Mouse (Mus musculus) heart, embryonic 16.5 days (tissue): ENCODE data around the gene Fras1. TPM values are rescaled to one million over a fixed set of nuclear protein-coding genes. Genes with fewer than 3 reads are reported as not detected.
A peak's percentile ranks its signal among the peaks of the same experiment; 100 is the strongest.

ENCODE experiments used
- ATAC-seq: fragments of 200-750 bp; cut with Nextera tagmentation; replicated peaks from 2 replicates; pipeline ENCODE4 v1.8.0; 2017; ENCODE audit warnings: moderate number of reproducible peaks; ENCODE audit not compliant: insufficient read depth, low FRiP score; ENCODE audit errors: extremely low read depth
- H3K27ac ChIP-seq: fragments of 300-500 bp; sonication (generic); 2 replicates; pipeline ENCODE4 v1.5.1; 2014; ENCODE audit warnings: mild to moderate bottlenecking, low read length, control low read depth, moderate library complexity
- H3K27me3 ChIP-seq: fragments of 300-500 bp; sonication (generic); 2 replicates; pipeline ENCODE4 v1.6.1; 2014; ENCODE audit warnings: low read length, mixed read lengths; ENCODE audit not compliant: control insufficient read depth, insufficient read depth
- H3K36me3 ChIP-seq: fragments of 300-500 bp; sonication (generic); 2 replicates; pipeline ENCODE4 v1.6.1; 2014; ENCODE audit not compliant: control insufficient read depth, insufficient read depth
- H3K4me1 ChIP-seq: fragments of 300-500 bp; sonication (generic); 2 replicates; pipeline ENCODE4 v1.6.1; 2014; ENCODE audit warnings: low read length, mixed read lengths; ENCODE audit not compliant: control insufficient read depth, insufficient read depth
- H3K4me2 ChIP-seq: fragments of 300-500 bp; sonication (generic); 2 replicates; pipeline ENCODE4 v1.6.1; 2014; ENCODE audit warnings: low read depth, mild to moderate bottlenecking, control low read depth, low read length
- H3K4me3 ChIP-seq: fragments of 300-500 bp; sonication (generic); 2 replicates; pipeline ENCODE4 v1.5.1; 2014; ENCODE audit warnings: mild to moderate bottlenecking, control low read depth, low read length
- H3K9ac ChIP-seq: fragments of 300-500 bp; sonication (generic); 2 replicates; pipeline ENCODE4 v1.6.1; 2014; ENCODE audit warnings: low read length, control low read depth
- H3K9me3 ChIP-seq: fragments of 300-500 bp; sonication (generic); replicated peaks from 2 replicates; pipeline ENCODE4 v1.6.1; 2016; ENCODE audit warnings: low read length; ENCODE audit not compliant: control insufficient read depth
- WGBS: fragments of 180-500 bp; shearing (Covaris S2); extraction: QIAGEN DNeasy Blood & Tissue Kit; methylation state at CpG from one replicate; pipeline ENCODE4 v1.1.7; 2014; 5-methylcytosine and 5-hydroxymethylcytosine counted together
- polyA plus RNA-seq: library from polyadenylated mRNA; unstranded; fragments of >200 nt; fragmentation: Nextera tagmentation; extraction: Ambion mirVana; gene quantifications from 2 replicates; pipeline ENCODE4 v1.2.1, GENCODE M21; 2015

Gene Fras1
- polyA plus RNA-seq, 1 experiment from 2014 or later: 12.0 TPM

GRCm38 (mm10) chr5:96622604-96623352, 249.0 kb downstream of the Fras1 start:
- 18% methylated on average over 5 of the region's 5 CpGs for WGBS
- no peak overlapping the region for H3K4me3 ChIP-seq
- no peaks in the 10 kb centered on the region for H3K9me3 ChIP-seq
- peak; percentile 64 for ATAC-seq
- no peaks in the 10 kb centered on the region for H3K27me3 ChIP-seq
- peaks cover 28% of the 10 kb centered on the region for H3K4me1 ChIP-seq
- H3K27ac ChIP-seq: peak overlapping the region; percentile 72
- peaks cover 2% of the 10 kb centered on the region; the same call in 1 of the 2 replicates for H3K36me3 ChIP-seq
- peak overlapping the region; percentile 46 for H3K4me2 ChIP-seq
- no peak overlapping the region for H3K9ac ChIP-seq

DNA sequence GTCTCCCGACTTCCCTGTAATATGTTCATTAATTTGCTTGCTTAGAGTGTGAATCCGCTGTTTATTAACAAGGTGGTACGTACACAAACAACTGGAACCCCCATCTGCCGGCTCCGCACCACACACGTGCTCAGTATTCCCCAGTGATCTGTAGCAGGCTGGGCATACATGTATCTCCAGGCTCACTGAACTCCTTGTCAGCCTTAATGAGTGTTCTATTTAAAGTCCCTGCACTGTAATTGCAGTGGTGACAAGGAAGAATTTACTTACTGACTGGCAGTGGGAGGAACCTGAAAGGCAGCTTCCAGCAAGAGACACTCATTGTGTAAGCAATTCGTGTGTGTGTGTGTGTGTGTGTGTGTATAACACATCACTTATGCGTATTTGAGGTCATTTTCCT, 256.1 kb downstream of the Fras1 start:
- H3K27ac ChIP-seq: peak overlapping the region; percentile 92
- no peaks in the 10 kb centered on the region; the same call in 1 of the 2 replicates for H3K36me3 ChIP-seq
- H3K4me1 ChIP-seq: peaks cover 7% of the 10 kb centered on the region
- ATAC-seq: peak; percentile 93
- WGBS: 37% methylated on average over 8 of the region's 8 CpGs
- peak overlapping the region; percentile 51 for H3K9ac ChIP-seq
- no peaks in the 10 kb centered on the region for H3K9me3 ChIP-seq
- peak overlapping the region; percentile 29 for H3K4me3 ChIP-seq
- peak overlapping the region; percentile 58 for H3K4me2 ChIP-seq
- no peaks in the 10 kb centered on the region for H3K27me3 ChIP-seq

DNA sequence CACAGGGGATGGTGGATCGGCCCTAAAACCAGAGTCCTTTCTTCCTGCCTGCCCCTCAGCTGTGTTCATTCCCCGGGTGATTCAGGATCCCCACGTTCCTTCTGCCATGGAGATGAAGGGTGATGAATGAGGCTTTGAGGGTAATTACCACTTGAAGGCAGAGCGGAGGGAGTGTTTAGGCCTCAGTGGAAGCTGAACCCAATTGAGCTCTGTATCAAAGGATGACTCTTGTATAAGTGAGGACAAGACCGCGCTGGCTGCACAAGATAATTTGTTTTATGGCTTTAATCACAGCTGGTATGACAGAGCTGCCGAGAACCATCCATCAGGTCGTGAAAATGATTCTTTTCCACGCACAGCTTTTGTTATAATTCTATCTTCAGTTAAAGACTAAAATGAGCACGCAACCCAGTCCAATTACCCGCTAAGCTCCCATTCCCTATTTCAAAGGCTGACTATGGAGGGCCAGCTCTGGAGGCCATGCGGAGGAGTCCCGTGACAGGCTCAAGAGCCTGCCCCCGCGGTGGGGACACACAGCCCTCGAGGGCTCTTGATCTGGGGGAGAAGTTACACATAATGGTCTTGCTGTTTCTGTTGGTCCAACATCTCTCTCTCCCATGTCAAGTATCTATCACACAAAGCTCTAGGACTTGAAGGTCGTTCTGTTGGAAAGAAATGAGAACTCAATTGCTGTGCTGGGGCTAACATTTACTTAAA, 261.5 kb downstream of the Fras1 start:
- 83% methylated on average over 17 of the region's 17 CpGs for WGBS
- Histone ChIP-seq H3K27me3 (no peaks in the 10 kb centered on the region), H3K4me3 (no peak overlapping the region), H3K4me2 (no peak overlapping the region), H3K4me1 (peaks cover 3% of the 10 kb centered on the region; the same call in 1 of the 2 replicates), H3K9ac (no peak overlapping the region), H3K36me3 (peaks cover 2% of the 10 kb centered on the region; the same call in 1 of the 2 replicates), H3K27ac (no peak overlapping the region), H3K9me3 (no peaks in the 10 kb centered on the region)
- no peak for ATAC-seq

DNA sequence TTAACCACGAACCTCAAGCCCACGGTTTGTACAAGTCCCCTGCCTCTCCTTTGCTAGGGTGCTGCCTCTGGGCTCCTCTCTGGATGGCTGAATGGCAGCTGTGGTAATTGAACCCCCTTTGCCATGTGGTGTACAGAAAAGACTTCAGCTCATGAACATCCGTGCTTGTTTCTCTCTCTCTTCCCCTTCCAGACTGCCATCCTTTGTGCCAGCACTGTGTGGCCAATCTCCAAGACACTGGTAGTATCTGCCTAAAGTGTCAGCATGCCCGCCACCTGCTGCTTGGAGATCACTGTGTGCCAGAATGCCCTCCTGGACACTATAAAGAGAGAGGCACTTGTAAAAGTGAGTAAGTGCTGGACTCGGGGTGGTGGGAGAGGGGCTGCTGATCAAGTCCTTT, 262.1 kb downstream of the Fras1 start:
- H3K9ac ChIP-seq: no peak overlapping the region
- H3K36me3 ChIP-seq: peaks cover 2% of the 10 kb centered on the region; the same call in 1 of the 2 replicates
- no peaks in the 10 kb centered on the region for H3K4me1 ChIP-seq
- 75% methylated on average over 5 of the region's 5 CpGs for WGBS
- H3K27ac ChIP-seq: no peak overlapping the region
- no peaks in the 10 kb centered on the region for H3K9me3 ChIP-seq
- no peaks in the 10 kb centered on the region for H3K27me3 ChIP-seq
- no peak overlapping the region for H3K4me3 ChIP-seq
- no peak overlapping the region for H3K4me2 ChIP-seq
- no peak for ATAC-seq

DNA sequence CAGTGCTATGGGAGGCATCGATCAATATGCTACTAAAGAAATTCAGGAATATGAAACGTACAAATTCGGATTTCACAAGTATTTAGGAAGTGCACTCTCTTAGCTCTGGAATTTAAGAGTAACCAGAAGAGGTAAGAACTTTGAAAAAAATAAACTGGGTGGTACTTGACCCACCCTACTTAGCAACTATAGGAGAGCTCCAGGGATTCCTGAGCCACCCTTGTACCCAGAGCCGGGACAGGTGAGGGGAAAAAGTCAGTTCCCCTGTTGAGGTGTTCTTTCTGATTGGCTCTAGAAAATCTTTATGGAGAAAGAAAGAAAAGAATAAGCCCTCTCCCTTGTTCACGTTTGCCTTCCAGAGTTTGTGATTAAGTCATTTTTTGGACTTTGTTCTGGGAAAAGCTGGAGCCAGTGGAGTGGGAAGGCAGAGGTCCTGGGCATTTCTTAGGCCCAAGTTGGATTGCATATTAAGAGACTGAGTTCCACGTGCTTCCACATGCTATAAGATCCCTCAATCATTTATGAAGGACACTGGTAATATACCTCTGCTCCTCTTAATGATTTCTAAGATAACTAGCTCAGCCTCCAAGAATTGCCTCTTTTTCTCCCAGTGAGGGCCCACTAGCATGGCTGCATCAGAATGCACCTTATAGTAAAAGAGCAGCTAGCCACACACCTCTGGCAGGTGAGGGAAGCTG, 265.6 kb downstream of the Fras1 start:
- Histone ChIP-seq H3K36me3 (peaks cover 2% of the 10 kb centered on the region; the same call in 1 of the 2 replicates), H3K27ac (no peak overlapping the region), H3K27me3 (no peaks in the 10 kb centered on the region), H3K4me1 (no peaks in the 10 kb centered on the region), H3K9ac (no peak overlapping the region), H3K9me3 (no peaks in the 10 kb centered on the region), H3K4me3 (no peak overlapping the region), H3K4me2 (no peak overlapping the region)
- 87% methylated on average over 6 of the region's 6 CpGs for WGBS
- ATAC-seq: no peak

DNA sequence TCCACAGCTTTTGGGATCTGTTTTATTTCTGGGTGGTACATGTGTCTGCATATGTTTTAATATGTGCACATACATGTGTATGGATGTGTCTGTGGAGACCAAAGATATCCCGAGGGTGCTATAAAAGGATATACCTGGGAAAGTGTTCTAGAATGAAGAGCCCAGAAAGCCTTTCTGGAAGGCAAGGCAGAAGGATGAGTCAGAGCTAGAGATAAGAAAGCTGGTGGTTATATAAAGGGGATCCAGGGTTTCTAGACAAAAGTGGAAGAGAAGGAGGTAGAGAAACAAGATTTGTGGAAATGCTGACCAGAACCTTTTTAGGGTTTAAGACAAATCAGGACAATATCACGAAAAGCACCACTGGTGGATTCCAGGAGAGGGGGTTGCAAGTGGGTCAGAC, 267.5 kb downstream of the Fras1 start:
- H3K36me3 ChIP-seq: peaks cover 2% of the 10 kb centered on the region; the same call in 1 of the 2 replicates
- no peak overlapping the region for H3K4me2 ChIP-seq
- no peak overlapping the region for H3K27ac ChIP-seq
- no peaks in the 10 kb centered on the region for H3K9me3 ChIP-seq
- H3K4me1 ChIP-seq: no peaks in the 10 kb centered on the region
- H3K4me3 ChIP-seq: no peak overlapping the region
- no peaks in the 10 kb centered on the region for H3K27me3 ChIP-seq
- no peak for ATAC-seq
- no peak overlapping the region for H3K9ac ChIP-seq
- WGBS: 67% methylated on average over 2 of the region's 2 CpGs

DNA sequence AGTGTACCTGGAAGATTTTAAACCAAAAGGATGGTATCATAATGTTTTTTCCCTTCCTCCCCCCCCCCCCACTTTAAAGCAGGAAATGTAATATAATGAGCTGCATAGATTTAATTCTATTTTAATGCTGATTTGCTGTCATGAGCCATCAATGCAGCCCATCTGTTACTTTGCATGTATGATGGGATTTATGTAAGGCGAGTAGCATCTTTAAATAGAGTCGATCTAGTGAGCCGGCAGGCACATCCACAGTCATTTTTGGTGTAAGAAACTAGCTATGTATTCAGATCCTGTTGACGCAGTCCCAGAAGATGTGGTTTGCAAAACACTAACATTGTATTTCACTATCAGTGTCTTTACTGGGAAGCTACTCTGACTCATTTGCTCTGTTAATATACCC, 301.9 kb downstream of the Fras1 start:
- 81% methylated on average over 4 of the region's 4 CpGs for WGBS
- Histone ChIP-seq H3K4me3 (no peak overlapping the region), H3K36me3 (no peaks in the 10 kb centered on the region), H3K9ac (no peak overlapping the region), H3K4me2 (no peak overlapping the region), H3K9me3 (no peaks in the 10 kb centered on the region), H3K4me1 (no peaks in the 10 kb centered on the region), H3K27ac (no peak overlapping the region), H3K27me3 (no peaks in the 10 kb centered on the region)
- ATAC-seq: no peak

DNA sequence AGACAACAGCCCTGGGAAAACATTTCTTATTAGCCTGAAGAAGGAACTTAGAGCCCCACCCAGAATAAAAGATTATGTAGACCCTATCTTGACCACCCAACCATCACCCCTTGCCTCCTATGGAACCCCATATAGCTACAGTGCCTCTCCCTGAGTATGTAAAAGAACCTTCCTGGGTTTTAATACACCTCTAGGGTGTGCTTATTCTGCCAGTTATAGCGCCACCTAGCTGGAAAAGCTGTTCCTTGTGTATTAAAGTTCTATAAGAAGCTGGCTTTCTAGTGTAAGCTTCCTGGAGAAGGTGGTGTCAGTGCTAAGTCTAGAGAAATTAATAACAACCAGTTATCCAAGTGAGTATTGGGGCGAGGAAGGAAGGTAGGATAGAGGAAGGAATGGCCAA, 303.7 kb downstream of the Fras1 start:
- Histone ChIP-seq H3K27ac (no peak overlapping the region), H3K4me3 (no peak overlapping the region), H3K9me3 (no peaks in the 10 kb centered on the region), H3K4me2 (no peak overlapping the region), H3K36me3 (no peaks in the 10 kb centered on the region), H3K27me3 (no peaks in the 10 kb centered on the region), H3K9ac (no peak overlapping the region), H3K4me1 (no peaks in the 10 kb centered on the region)
- no peak for ATAC-seq
- WGBS: 22% methylated on average over 2 of the region's 2 CpGs

DNA sequence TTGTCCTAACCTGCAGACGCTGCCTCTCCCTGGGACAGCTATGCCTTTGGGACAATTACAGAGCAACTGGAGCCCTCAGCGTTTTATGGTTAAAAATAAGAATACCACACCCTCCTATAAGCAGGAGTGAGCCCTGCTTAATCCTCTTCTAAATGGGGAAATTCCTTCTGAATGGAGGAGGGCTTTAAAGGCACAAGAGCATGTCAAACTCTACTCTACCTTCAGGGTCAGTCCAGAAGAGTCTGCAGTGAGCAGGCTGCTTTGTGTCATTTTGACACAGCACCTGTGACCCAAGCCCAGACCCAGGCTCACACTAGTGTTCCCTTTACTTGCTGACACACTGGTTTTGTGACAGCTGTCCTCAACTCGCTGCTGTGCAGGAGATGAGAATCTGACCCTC, 307.3 kb downstream of the Fras1 start:
- no peaks in the 10 kb centered on the region for H3K36me3 ChIP-seq
- no peak overlapping the region for H3K4me2 ChIP-seq
- 48% methylated on average over 3 of the region's 3 CpGs for WGBS
- no peaks in the 10 kb centered on the region for H3K4me1 ChIP-seq
- H3K4me3 ChIP-seq: no peak overlapping the region
- no peaks in the 10 kb centered on the region for H3K9me3 ChIP-seq
- ATAC-seq: no peak
- no peak overlapping the region for H3K27ac ChIP-seq
- no peaks in the 10 kb centered on the region for H3K27me3 ChIP-seq
- no peak overlapping the region for H3K9ac ChIP-seq
